ENCODE assay signal across 14 mouse cellular contexts in genomic region chr15:81852411-81853000, GRCm38 (mm10). TPM values are rescaled to one million over a fixed set of nuclear protein-coding genes. Genes with fewer than 3 reads are reported as not detected.
DNase-seq lines count a peak whose midpoint lies in the region; ATAC-seq and TF ChIP-seq lines count a peak whose summit lies in the region.
"Had no signal": no experiment of that assay in that cellular context is flagged by ENCODE, and none has a peak within 500 bp of the region (broad histone marks: within the 10 kb centered on the region; RNA-seq: fewer than 3 reads in every experiment).

No protein-coding gene starts in this region.

- peaks cover 10% of the 10 kb centered on the region for H3K4me1 ChIP-seq in midbrain, embryonic 11.5 days (ENCODE audit: control insufficient read depth, insufficient read depth, low read length)
- no peaks in the 10 kb centered on the region for H3K4me1 ChIP-seq in midbrain, postnatal 0 days (ENCODE audit: insufficient read depth, low read length)
- peaks cover 9% of the 10 kb centered on the region for H3K4me1 ChIP-seq in liver, postnatal 0 days (ENCODE audit: insufficient read depth)

- H3K9me3 ChIP-seq in midbrain, embryonic 11.5 days (ENCODE audit: control insufficient read depth, low read length): no peaks in the 10 kb centered on the region
- H3K9me3 ChIP-seq in midbrain, postnatal 0 days (ENCODE audit: low read length): no peaks in the 10 kb centered on the region
- no peaks in the 10 kb centered on the region for H3K9me3 ChIP-seq in liver, postnatal 0 days (ENCODE audit: low read length)
- H3K9me3 ChIP-seq: embryonic facial prominence, embryonic 12.5 days; limb, embryonic 13.5 days had no signal

- no peak for TF ChIP-seq EP300 in liver, postnatal 0 days (IDR thresholded peaks at IDR 0.05; ENCODE audit: low read depth)

- no peak overlapping the region for H3K9ac ChIP-seq in midbrain, embryonic 11.5 days (ENCODE audit: low read length)
- no peak overlapping the region for H3K9ac ChIP-seq in midbrain, postnatal 0 days (replicated peaks; ENCODE audit: low read length, poor library complexity, severe bottlenecking)
- peak overlapping the region; percentile 45; the same call in 1 of the 2 replicates for H3K9ac ChIP-seq in liver, postnatal 0 days (replicated peaks)
- H3K9ac ChIP-seq: embryonic facial prominence, embryonic 12.5 days had no signal

- DNase-seq in adrenal gland, adult (ENCODE audit: inconsistent age in 2 of 2, low spot score in 1 of 2): peak; percentile 73 to 87
- DNase-seq in adrenal gland, adult 18-20 months (ENCODE audit: low spot score in 2 of 2): no peak
- peak; percentile 50 for DNase-seq in gastrocnemius, adult 2 months
- DNase-seq in gastrocnemius, adult 18-20 months (ENCODE audit: low spot score): no peak
- DNase-seq in midbrain, embryonic 11.5 days (ENCODE audit: low spot score, missing footprints): peak; percentile 68
- DNase-seq in midbrain, postnatal 0 days (ENCODE audit: low spot score): no peak
- DNase-seq in liver, postnatal 0 days: no peak
- DNase-seq: heart, postnatal 10 days had no signal

- H3K27ac ChIP-seq in gastrocnemius, adult 2 months: peak overlapping the region; percentile 100
- no peak overlapping the region for H3K27ac ChIP-seq in midbrain, embryonic 11.5 days (ENCODE audit: low read depth, low read length)
- no peak overlapping the region for H3K27ac ChIP-seq in midbrain, postnatal 0 days (ENCODE audit: low read depth, low read length)
- H3K27ac ChIP-seq in liver, postnatal 0 days (ENCODE audit: low read depth): peak overlapping the region; percentile 82
- H3K27ac ChIP-seq: embryonic facial prominence, embryonic 12.5 days; limb, embryonic 13.5 days had no signal

- ATAC-seq in midbrain, embryonic 11.5 days (ENCODE audit: low FRiP score): no peak
- ATAC-seq in midbrain, postnatal 0 days (ENCODE audit: low FRiP score): no peak
- ATAC-seq in liver, postnatal 0 days: no peak
- ATAC-seq in inflammation-experienced regulatory T-cells, adult 6 months: no peak
- ATAC-seq: forebrain, embryonic 16.5 days; hindbrain, embryonic 16.5 days; midbrain, embryonic 16.5 days had no signal

- peak overlapping the region; percentile 80 for H3K4me3 ChIP-seq in gastrocnemius, adult 2 months
- no peak overlapping the region for H3K4me3 ChIP-seq in midbrain, embryonic 11.5 days (ENCODE audit: low read depth, low read length)
- no peak overlapping the region for H3K4me3 ChIP-seq in midbrain, postnatal 0 days (ENCODE audit: low read depth, low read length)
- no peak overlapping the region for H3K4me3 ChIP-seq in liver, postnatal 0 days (ENCODE audit: low read depth, low read length)
- H3K4me3 ChIP-seq: embryonic facial prominence, embryonic 12.5 days; limb, embryonic 13.5 days had no signal

- no peaks in the 10 kb centered on the region for H3K27me3 ChIP-seq in midbrain, embryonic 11.5 days (ENCODE audit: control insufficient read depth, insufficient read depth, low read length)
- H3K27me3 ChIP-seq in midbrain, postnatal 0 days (ENCODE audit: insufficient read depth, low read length): no peaks in the 10 kb centered on the region
- H3K27me3 ChIP-seq in liver, postnatal 0 days (ENCODE audit: insufficient read depth, low read length): no peaks in the 10 kb centered on the region
- H3K27me3 ChIP-seq: embryonic facial prominence, embryonic 12.5 days; limb, embryonic 13.5 days had no signal

- WGBS in midbrain, embryonic 11.5 days: 89% methylated on average over 9 of the region's 9 CpGs
- WGBS in midbrain, postnatal 0 days: 91% methylated on average over 9 of the region's 9 CpGs
- whole genome bisulfite sequencing in liver, postnatal 0 days (ENCODE audit: insufficient replicate concordance): 70% methylated on average over 9 of the region's 9 CpGs

- H3K36me3 ChIP-seq in midbrain, embryonic 11.5 days (ENCODE audit: control insufficient read depth, insufficient read depth, low read length): peaks cover 22% of the 10 kb centered on the region; the same call in 1 of the 2 replicates
- H3K36me3 ChIP-seq in midbrain, postnatal 0 days (ENCODE audit: insufficient read depth, low read length): peaks cover 27% of the 10 kb centered on the region
- H3K36me3 ChIP-seq in liver, postnatal 0 days (replicated peaks; ENCODE audit: insufficient read depth, low read length): peaks cover 37% of the 10 kb centered on the region

- H3K4me2 ChIP-seq in midbrain, embryonic 11.5 days: no peak overlapping the region
- no peak overlapping the region for H3K4me2 ChIP-seq in midbrain, postnatal 0 days (ENCODE audit: low read depth, low read length, poor library complexity, severe bottlenecking)
- peak overlapping the region; percentile 37 for H3K4me2 ChIP-seq in liver, postnatal 0 days (ENCODE audit: low read depth, low read length)
- H3K4me2 ChIP-seq: embryonic facial prominence, embryonic 12.5 days; limb, embryonic 13.5 days had no signal

- intact Hi-C loops in gastrocnemius, adult 2 months (cut with DNase I): loop anchor here (10.0 kb wide), 1 partner anchor 492 kb away; no protein-coding TSS in a partner anchor

- no peak for TF ChIP-seq CTCF in gastrocnemius, adult 2 months (IDR thresholded peaks at IDR 0.05)
- no peak for TF ChIP-seq CTCF in midbrain, postnatal 0 days (IDR thresholded peaks at IDR 0.05)
- TF ChIP-seq CTCF in liver, postnatal 0 days (IDR thresholded peaks at IDR 0.05; ENCODE audit: low read depth): no peak

RNA-seq across cellular contexts. Expression of gene Tob2, which starts 6.1 kb away (rescaled TPM):
- 100 to 1,000 TPM; 103 to 121 TPM for total RNA-seq in adrenal gland, adult 18-20 months (2021)
- 100 to 1,000 TPM; 151 to 205 TPM for total RNA-seq in gastrocnemius, adult 2 months (2021)
- total RNA-seq in gastrocnemius, adult 18-20 months (2021): 100 to 1,000 TPM in 1 of 2 experiments, 10 to 100 TPM in 1; 89.1 to 174 TPM
- polyA plus RNA-seq in midbrain, embryonic 11.5 days (2014; fragmentation: Nextera tagmentation; extraction: Ambion mirVana): 10.4 and 12.9 TPM in 2 replicates
- 10.9 and 15.4 TPM in 2 replicates for total RNA-seq in midbrain, postnatal 0 days (2014; rRNA removed)
- polyA plus RNA-seq in midbrain, postnatal 0 days (2015; fragmentation: Nextera tagmentation; extraction: Ambion mirVana): 12.2 and 14.2 TPM in 2 replicates
- 10.9 and 12.3 TPM in 2 replicates for polyA plus RNA-seq in liver, postnatal 0 days (2015; fragmentation: Nextera tagmentation; extraction: Ambion mirVana)
- 10 to 100 TPM; 29.7 to 45.8 (median 34.0) TPM for polyA plus RNA-seq in inflammation-experienced regulatory T-cells, adult 6 months (2017; shearing (Covaris generic))

RNA-seq across cellular contexts. Expression of gene Phf5a, which starts 19.2 kb away (rescaled TPM):
- total RNA-seq in adrenal gland, adult 18-20 months (2021): 10 to 100 TPM; 54.3 to 55.6 TPM
- 10 to 100 TPM; 38.4 to 39.9 TPM for total RNA-seq in gastrocnemius, adult 2 months (2021)
- total RNA-seq in gastrocnemius, adult 18-20 months (2021): 10 to 100 TPM; 35.5 to 35.7 TPM
- polyA plus RNA-seq in midbrain, embryonic 11.5 days (2014; fragmentation: Nextera tagmentation; extraction: Ambion mirVana): 179 and 197 TPM in 2 replicates
- 31.8 and 34.1 TPM in 2 replicates for total RNA-seq in midbrain, postnatal 0 days (2014; rRNA removed)
- polyA plus RNA-seq in midbrain, postnatal 0 days (2015; fragmentation: Nextera tagmentation; extraction: Ambion mirVana): 107 and 118 TPM in 2 replicates
- polyA plus RNA-seq in liver, postnatal 0 days (2015; fragmentation: Nextera tagmentation; extraction: Ambion mirVana): 61.5 and 63.0 TPM in 2 replicates
- 100 to 1,000 TPM in 1 of 3 experiments, 10 to 100 TPM in 2; 79.6 to 117 (median 95.2) TPM for polyA plus RNA-seq in inflammation-experienced regulatory T-cells, adult 6 months (2017; shearing (Covaris generic))

RNA-seq across cellular contexts. Expression of gene Aco2, which starts 19.6 kb away (rescaled TPM):
- 1,000 to 10,000 TPM in 1 of 2 experiments, 100 to 1,000 TPM in 1; 791 to 1,455 TPM for total RNA-seq in adrenal gland, adult 18-20 months (2021)
- total RNA-seq in gastrocnemius, adult 2 months (2021): 1,000 to 10,000 TPM; 1,155 to 1,439 TPM
- 1,000 to 10,000 TPM; 1,165 to 1,199 TPM for total RNA-seq in gastrocnemius, adult 18-20 months (2021)
- polyA plus RNA-seq in midbrain, embryonic 11.5 days (2014; fragmentation: Nextera tagmentation; extraction: Ambion mirVana): 155 and 165 TPM in 2 replicates
- 380 and 412 TPM in 2 replicates for total RNA-seq in midbrain, postnatal 0 days (2014; rRNA removed)
- polyA plus RNA-seq in midbrain, postnatal 0 days (2015; fragmentation: Nextera tagmentation; extraction: Ambion mirVana): 257 and 279 TPM in 2 replicates
- polyA plus RNA-seq in liver, postnatal 0 days (2015; fragmentation: Nextera tagmentation; extraction: Ambion mirVana): 86.7 and 87.0 TPM in 2 replicates
- 100 to 1,000 TPM in 1 of 3 experiments, 10 to 100 TPM in 2; 83.2 to 115 (median 93.9) TPM for polyA plus RNA-seq in inflammation-experienced regulatory T-cells, adult 6 months (2017; shearing (Covaris generic))

RNA-seq across cellular contexts. Expression of gene Tef, which starts 50.3 kb away (rescaled TPM):
- total RNA-seq in adrenal gland, adult 18-20 months (2021): 10 to 100 TPM; 45.0 to 46.9 TPM
- total RNA-seq in gastrocnemius, adult 2 months (2021): 100 to 1,000 TPM; 101 to 191 TPM
- total RNA-seq in gastrocnemius, adult 18-20 months (2021): 100 to 1,000 TPM; 124 to 160 TPM
- 11.0 and 12.9 TPM in 2 replicates for polyA plus RNA-seq in midbrain, embryonic 11.5 days (2014; fragmentation: Nextera tagmentation; extraction: Ambion mirVana)
- total RNA-seq in midbrain, postnatal 0 days (2014; rRNA removed): 60.1 and 60.6 TPM in 2 replicates
- polyA plus RNA-seq in midbrain, postnatal 0 days (2015; fragmentation: Nextera tagmentation; extraction: Ambion mirVana): 23.6 and 25.4 TPM in 2 replicates
- 14.0 and 16.3 TPM in 2 replicates for polyA plus RNA-seq in liver, postnatal 0 days (2015; fragmentation: Nextera tagmentation; extraction: Ambion mirVana)
- polyA plus RNA-seq in inflammation-experienced regulatory T-cells, adult 6 months (2017; shearing (Covaris generic)): 10 to 100 TPM in 1 of 3 experiments, 1 to 10 TPM in 2; 2.3 to 14.0 (median 8.8) TPM

Comparison
In these comparisons a context has a peak if more than half of its experiments do, and no peak if none do; other contexts are left out.
1. DNase-seq: peak in adrenal gland, adult (2 of 2), gastrocnemius, adult 2 months (single experiment) and midbrain, embryonic 11.5 days (single experiment); none in adrenal gland, adult 18-20 months (0 of 2), gastrocnemius, adult 18-20 months (single experiment), midbrain, postnatal 0 days (single experiment) and liver, postnatal 0 days (single experiment).
2. H3K27ac ChIP-seq: peak in gastrocnemius, adult 2 months (single experiment) and liver, postnatal 0 days (single experiment); none in midbrain, embryonic 11.5 days (single experiment) and midbrain, postnatal 0 days (single experiment).